Mouse (Mus musculus) granulocyte monocyte progenitor cell, adult 5-6 weeks (primary cell): ENCODE results near the gene Rgma. TPM values are rescaled to one million over a fixed set of nuclear protein-coding genes. Genes with fewer than 3 reads are reported as not detected.

Experiments
- ATAC-seq: replicated peaks from 2 replicates; pipeline ENCODE4 v1.8.0; 2016; ENCODE audit warnings: mild to moderate bottlenecking, moderate TSS enrichment, inconsistent platforms; ENCODE audit not compliant: poor library complexity, severe bottlenecking
- total RNA-seq, 2 experiments: library from RNA; stranded (forward) in 1 of 2; stranded (reverse) in 1 of 2; fragments of 200-712, 200-1000 nt in 1 of 2; fragments of >200 nt in 1 of 2; fragmentation: Nextera tagmentation in 1 of 2; gene quantifications; 2 replicates each; pipeline ENCODE4 v1.2.3; 2014 to 2017

Rgma gene
- total RNA-seq, 2 experiments from 2014 or later: not detected

GRCm38 (mm10) chr7:73369992-73370391 is 5.3 kb upstream of the Rgma start:
- ATAC-seq: no peak

- ATAC-seq: peak; percentile 13; the same call in 1 of the 2 replicates
These were observed 3.6 kb upstream of the Rgma start for GRCm38 (mm10) chr7:73371587-73372321.

GRCm38 (mm10) chr7:73372352-73372970 is 2.8 kb upstream of the Rgma start:
- peak; percentile 64 for ATAC-seq

- no peak for ATAC-seq
These were observed 582 bp upstream of the Rgma start for GRCm38 (mm10) chr7:73374727-73375126.

GRCm38 (mm10) chr7:73376101-73377001 is 1.0 kb downstream of the Rgma start:
- peak; percentile 52 for ATAC-seq

GRCm38 (mm10) chr7:73377307-73377706 is 2.0 kb downstream of the Rgma start:
- no peak for ATAC-seq

GRCm38 (mm10) chr7:73378034-73378433 is 2.7 kb downstream of the Rgma start:
- no peak for ATAC-seq

GRCm38 (mm10) chr7:73382843-73383242 is 7.5 kb downstream of the Rgma start:
- no peak for ATAC-seq

- ATAC-seq: no peak
These were observed 13.6 kb downstream of the Rgma start for GRCm38 (mm10) chr7:73388866-73389265.

- no peak for ATAC-seq
These were observed 14.1 kb downstream of the Rgma start for GRCm38 (mm10) chr7:73389419-73389818.

- no peak for ATAC-seq
These were observed 14.6 kb downstream of the Rgma start for GRCm38 (mm10) chr7:73389871-73390294.

GRCm38 (mm10) chr7:73390426-73391001 is 15.2 kb downstream of the Rgma start:
- ATAC-seq: no peak

GRCm38 (mm10) chr7:73391002-73391517 is 15.8 kb downstream of the Rgma start:
- ATAC-seq: peak; percentile 66

- no peak for ATAC-seq
These were observed 16.4 kb downstream of the Rgma start for GRCm38 (mm10) chr7:73391518-73392321.

GRCm38 (mm10) chr7:73392359-73392758 is 17.1 kb downstream of the Rgma start:
- ATAC-seq: no peak

GRCm38 (mm10) chr7:73393307-73394012 is 18.2 kb downstream of the Rgma start:
- no peak for ATAC-seq

- no peak for ATAC-seq
These were observed 18.7 kb downstream of the Rgma start for GRCm38 (mm10) chr7:73394013-73394409.

GRCm38 (mm10) chr7:73398319-73398718 is 23.0 kb downstream of the Rgma start:
- peak; percentile 65 for ATAC-seq
